Mouse (Mus musculus): ENCODE data around the gene Kmo.
A peak's percentile ranks its signal among the peaks of the same experiment; 100 is the strongest.

Gene Kmo

DNA sequence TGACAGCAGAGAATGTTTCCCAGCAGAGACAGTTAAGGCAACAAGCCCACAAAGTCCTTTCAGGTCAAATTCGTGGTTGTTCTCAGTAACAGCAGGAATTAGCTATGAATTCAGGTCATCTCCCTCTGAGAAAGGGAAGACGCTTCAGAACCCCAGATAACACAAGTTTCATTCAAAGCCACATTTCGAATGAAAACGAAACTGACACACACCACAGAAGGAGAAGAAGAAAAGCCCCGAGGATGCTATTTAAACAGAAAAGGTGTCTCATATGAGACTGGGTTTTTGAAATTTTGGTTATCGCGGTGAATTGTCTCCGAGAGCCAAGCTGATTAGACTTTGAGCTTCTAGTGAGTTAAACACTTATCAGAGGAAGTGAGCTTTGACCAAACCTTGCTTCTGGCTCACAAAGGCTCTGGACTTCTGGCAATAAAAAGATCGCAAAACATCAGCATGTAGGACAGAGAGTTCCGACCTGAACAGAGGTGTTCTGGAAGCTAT lies 11.6 kb downstream of the Kmo start:
- DNase-seq (ENCODE audit: low spot score), result no peak

DNA sequence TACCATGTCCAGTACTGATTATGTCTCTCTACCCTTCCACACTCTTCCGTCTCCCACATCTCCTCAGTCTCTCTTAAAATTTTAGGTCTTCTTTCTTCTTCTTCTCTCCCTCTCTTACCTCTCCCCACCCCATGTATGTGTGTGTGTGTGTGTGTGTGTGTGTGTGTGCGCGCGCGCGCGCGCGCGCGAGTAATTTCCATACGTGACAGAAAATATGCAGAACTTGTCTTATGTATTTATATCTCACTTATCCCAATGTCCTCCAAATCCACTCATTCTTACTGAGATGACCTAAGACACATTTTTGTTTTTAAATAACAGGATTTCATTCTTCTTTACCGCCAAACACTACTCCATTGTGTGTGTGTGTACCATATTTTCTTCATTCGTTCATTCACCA lies 12.3 kb downstream of the Kmo start:
- DNase-seq (ENCODE audit: low spot score), result no peak

DNA sequence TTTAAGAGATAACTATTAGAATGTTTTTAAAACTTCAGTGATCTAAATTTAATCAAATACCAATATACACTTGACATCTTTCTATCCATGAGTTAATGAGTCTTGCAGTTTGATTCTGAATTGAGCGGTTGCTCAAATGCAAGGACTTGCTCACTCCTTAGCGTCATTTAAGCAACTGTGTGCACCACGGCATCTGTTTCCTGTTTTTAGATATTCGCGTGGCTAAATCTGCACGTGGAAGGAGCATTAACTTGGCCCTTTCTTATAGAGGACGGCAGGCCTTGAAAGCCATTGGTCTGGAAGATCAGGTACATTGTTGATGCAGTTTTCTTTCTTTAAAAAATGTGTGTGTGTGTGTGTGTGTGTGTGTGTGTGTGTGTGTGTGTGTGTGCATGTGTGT lies 17.5 kb downstream of the Kmo start:
- no peak for DNase-seq (ENCODE audit: low spot score)

GRCm38 (mm10) chr1:175639072-175639471 lies 18.9 kb downstream of the Kmo start:
- no peak for DNase-seq (ENCODE audit: low spot score)

- no peak for DNase-seq (ENCODE audit: low spot score)
Measured at GRCm38 (mm10) chr1:175640435-175641150, 20.4 kb downstream of the Kmo start.

- no peak for DNase-seq (ENCODE audit: low spot score)
Measured at GRCm38 (mm10) chr1:175643496-175644265, 23.5 kb downstream of the Kmo start.

DNA sequence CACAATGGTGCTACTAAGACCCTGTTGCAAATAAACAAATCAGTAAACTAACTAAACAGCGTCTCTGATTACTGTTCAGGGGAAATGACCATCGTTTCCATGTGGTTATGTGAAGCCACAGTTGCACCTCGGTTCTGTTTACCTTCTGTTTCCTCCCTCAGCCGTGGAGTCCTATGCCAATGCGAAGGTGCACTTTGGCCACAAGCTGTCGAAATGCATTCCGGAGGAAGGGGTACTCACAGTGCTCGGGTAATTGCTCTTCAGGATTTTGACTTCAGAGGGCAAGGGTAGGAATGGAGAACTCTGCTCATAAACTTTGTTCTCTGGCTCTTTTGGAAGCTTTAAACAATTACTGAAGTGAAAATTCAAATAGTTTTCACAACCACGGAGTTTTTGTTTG lies 26.8 kb downstream of the Kmo start:
- DNase-seq (ENCODE audit: low spot score), result no peak

DNA sequence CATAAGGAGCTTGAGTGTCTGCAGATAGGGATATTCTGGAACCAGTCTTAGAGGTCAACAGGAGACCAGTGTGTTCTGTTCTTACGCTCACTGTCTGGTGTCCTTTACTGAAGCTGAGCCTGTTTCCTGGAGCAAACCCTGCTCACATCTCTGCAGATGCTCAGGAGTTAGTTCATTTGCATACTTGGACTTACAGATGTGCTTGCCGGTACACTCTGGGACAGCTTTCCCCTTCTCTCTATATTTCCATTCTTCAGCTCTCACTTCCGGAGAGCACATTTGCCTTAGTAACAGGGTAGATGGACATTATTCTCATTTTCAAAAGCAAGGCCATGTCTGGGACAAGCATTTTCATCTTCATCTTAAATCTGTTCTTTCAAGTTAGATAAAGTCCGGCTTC lies 28.4 kb downstream of the Kmo start:
- DNase-seq (ENCODE audit: low spot score), result no peak

DNA sequence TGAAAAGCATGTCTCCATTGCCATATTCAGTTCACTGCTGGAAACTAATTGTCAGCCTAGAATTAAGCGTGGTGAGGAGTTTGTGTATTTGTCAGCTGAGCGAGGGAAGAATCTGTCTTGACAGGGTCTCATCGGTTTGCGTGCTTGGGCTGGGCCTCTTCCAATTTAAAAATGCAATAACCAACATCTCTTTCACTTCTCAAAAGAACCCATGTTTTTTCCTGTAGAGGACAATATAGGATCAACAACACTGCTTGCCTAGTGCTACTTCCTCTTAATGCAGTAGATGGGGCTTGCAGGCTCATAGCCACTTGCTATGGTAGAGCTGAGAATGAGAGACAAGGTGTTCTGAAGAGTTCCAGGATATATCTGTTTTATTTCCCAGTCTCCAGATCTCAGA lies 39.7 kb downstream of the Kmo start:
- DNase-seq (ENCODE audit: low spot score), result no peak

GRCm38 (mm10) chr1:175668666-175669405 lies 48.7 kb downstream of the Kmo start:
- DNase-seq (ENCODE audit: low spot score), result no peak

DNA sequence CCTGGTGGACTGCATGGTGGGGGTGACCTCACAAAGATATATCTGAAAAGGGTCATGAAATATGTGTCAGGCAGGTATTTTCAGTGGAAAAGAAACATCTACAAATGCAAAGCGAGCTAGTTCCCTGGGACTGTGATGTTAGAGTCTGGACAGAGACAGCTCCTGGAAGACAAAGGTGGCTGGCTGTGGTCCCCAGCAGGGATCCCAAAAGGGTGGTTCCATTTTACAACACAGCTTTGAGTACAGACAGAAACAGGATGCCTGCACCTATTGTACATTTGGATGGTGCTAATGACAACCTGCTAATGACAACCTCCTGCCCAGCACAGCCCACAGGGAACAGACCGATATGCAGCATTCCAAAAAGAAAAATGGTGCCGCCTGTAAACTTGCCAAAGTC lies 49.3 kb downstream of the Kmo start:
- DNase-seq (ENCODE audit: low spot score), result no peak

DNA sequence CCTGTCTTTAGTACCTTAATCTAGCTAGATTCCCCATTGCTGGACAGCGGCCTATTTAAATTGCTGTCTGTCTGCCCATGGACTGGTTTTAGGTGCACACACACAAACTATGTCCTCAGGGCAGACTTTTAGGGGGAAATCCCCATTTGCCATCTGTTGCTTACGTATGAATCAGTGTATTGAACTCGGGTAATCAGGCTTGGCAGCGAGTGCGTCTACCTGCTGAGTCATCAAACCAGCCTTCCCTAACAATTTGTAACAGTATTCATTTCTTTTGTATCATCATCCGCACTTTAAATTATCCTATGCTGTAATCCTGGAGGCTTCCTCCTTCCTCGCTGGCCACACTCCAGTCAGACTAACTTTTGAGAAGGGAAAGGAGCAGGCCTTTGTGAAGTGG lies 49.9 kb downstream of the Kmo start:
- no peak for DNase-seq (ENCODE audit: low spot score)

- DNase-seq (ENCODE audit: low spot score), result no peak
Measured at GRCm38 (mm10) chr1:175671626-175672025, 51.4 kb downstream of the Kmo start.

GRCm38 (mm10) chr1:175673563-175674325 lies 53.6 kb downstream of the Kmo start:
- DNase-seq (ENCODE audit: low spot score), result no peak

DNA sequence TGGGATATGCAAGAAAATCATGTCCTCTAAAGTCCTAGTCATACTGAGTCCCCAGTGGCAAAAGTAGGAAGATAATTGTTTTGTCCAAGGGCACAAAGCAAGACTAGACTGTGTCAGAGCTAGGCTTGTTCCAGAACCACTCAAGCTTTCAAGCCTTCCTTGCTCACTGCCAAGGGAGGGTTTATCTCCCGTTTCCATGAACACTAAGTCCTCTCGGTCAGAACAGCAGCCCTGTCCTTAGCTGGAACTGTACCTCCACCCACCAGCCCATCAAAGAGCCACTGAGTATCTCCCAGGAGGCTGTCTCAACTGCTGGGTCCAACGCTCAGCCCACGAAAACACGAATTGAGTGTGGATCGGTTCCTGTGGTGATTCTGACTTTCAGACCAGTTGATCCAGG lies 54.9 kb downstream of the Kmo start:
- DNase-seq (ENCODE audit: low spot score), result no peak

DNA sequence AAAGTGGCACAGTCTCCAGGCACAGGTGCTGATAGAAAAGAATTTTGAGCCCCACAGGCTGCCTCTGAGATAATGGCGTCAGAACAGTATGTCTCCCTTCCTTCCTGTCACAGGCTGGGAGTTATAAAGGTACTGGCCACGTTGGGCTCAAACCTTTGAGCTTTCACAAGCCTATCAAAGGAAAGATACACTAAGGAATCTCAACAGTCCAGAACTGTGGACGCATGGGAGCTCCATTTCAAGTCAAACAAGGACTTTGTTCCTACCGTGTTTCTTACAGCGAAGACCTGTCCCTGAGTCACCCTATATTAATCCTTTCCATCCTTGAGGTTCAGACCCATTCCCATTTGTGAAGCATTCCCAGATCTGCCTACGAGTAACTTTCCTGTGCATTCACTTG lies 57.3 kb downstream of the Kmo start:
- DNase-seq (ENCODE audit: low spot score), result no peak

- DNase-seq (ENCODE audit: low spot score), result no peak
Measured at GRCm38 (mm10) chr1:175680995-175681394, 60.8 kb downstream of the Kmo start.

- DNase-seq (ENCODE audit: low spot score), result no peak
Measured at GRCm38 (mm10) chr1:175691686-175692245, 71.6 kb downstream of the Kmo start.

- peak; percentile 92 for DNase-seq (ENCODE audit: low spot score)
Measured at GRCm38 (mm10) chr1:175692246-175692996, 72.2 kb downstream of the Kmo start, which contains the start of the genes Opn3 and Chml. Gene Opn3, minus strand, starts transcription at chr1:175692776. Gene Chml, minus strand, starts transcription at chr1:175692901.

DNA sequence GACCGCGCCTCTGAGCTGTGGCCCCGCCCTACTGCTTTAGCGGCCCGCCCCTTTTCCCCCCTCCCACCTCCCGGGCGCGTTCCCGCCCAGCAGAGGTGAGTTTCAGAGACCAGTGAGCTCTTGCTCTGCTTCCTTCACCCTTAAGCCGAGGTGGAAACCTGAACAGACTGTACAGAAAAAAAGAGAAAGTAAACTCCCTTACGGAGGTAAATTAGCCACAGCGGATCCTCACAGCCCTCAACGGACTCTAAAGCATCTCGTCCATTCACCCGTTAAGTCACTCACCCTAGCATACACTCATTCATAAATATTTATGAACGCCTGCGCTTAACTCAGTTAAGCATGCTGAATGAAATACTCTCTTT lies 72.8 kb downstream of the Kmo start:
- no peak for DNase-seq (ENCODE audit: low spot score)

DNA sequence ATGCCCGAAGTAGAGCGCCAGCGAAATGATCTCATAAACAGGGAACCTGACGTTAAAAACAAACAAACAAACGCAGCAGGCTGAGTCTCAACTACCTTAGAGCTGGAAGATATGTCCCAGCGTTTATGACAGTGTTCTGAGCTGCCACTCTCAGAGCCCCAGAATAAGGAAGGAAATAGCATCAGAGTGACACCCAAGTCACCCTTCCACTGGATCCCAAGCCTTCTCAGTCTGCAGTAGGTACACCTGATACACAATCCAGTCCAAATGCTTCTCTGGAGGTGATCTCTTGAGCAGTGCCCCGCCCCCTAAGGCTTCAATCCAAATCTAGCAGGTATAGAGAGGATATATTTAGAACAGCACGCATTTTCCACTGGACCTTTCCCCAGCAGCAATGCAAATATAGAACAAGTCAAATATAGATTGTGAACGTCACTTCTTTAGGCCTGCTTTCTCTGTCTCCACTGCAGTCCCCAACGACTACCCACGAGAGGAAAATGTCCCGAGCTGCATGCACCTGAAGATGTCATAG lies 73.3 kb downstream of the Kmo start:
- no peak for DNase-seq (ENCODE audit: low spot score)

All from layer of hippocampus, adult 9-10 months (tissue).